Mouse (Mus musculus): ENCODE measurements at regions not wholly inside any gene's neighbourhood (a gene's known extent, or its start where the extent isn't known, plus 50 kb on each side); places are given as distances from the start of the nearest gene placed in this dataset.
"Not testable (repeated sequence)": the region's sequence is repeated elsewhere in the genome, so short reads cannot be mapped to it uniquely, and the experiment has no call there.

- TF ChIP-seq CTCF (IDR thresholded peaks at IDR 0.05; ENCODE audit: low read depth); EP300 (optimal IDR thresholded peaks at IDR 0.05): not testable (repeated sequence)
Measured at GRCm38 (mm10) chr11:7775361-7775760, 561.6 kb upstream of the Igfbp3 start.
